Mouse (Mus musculus) small intestine, adult 10 weeks (tissue): ENCODE measurements around the gene Olfr411. TPM values are rescaled to one million over a fixed set of nuclear protein-coding genes. Genes with fewer than 3 reads are reported as not detected.

ENCODE experiments used
- polyA plus RNA-seq: library from polyadenylated mRNA; stranded (reverse); fragments of 350-450 nt; fragmentation: Illumina TruSeq; extraction: RNeasy Lipid Tissue Mini Kit (QIAGEN cat#74804); gene quantifications from one replicate; pipeline ENCODE4 v1.2.3, GENCODE M21; 2014; ENCODE audit warnings: low replicate concordance

Gene Olfr411
- not detected for polyA plus RNA-seq

DNA sequence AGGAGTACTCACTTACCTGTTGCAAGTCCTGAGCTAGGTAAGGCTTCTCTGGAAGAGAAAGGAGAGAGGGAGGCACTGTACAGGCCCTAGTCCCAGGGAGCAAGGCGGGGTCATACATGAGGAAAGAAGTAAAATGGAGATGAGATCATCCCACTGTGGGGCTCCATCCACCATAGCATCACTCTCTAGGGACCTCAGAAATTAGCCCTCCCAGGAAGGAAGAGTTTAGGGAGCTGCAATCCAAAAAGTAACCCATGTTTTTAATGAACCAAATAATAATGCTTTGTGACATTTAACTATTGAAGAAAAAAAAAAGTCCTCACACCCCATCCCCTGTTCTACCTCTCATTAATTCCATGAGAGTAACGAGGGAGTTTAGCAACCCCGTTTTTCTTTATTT is at the start of gene Olfr411:
TSS of gene Olfr411 (minus strand) at position 101 of the 400 bp plus-strand sequence.

DNA sequence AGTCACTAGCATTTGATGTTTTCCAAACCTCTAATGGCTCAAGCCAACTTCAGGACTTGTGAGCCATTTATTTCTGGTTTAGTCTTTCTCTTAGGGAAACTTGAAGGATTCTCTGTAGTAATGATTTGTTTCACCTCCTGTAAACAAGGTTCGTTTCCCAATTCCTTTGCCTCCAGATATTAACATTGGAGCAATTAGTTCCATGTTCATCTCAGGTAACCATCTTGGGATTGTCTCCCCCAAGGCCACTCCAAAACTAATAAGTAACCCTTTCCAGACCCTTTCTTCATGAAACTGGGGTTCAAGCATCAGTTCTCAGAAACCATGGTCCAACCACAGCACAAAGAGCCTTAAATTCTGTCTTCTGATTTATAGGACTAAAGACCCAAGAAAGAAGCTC is 9.3 kb upstream of the Olfr411 start, which contains the start of gene Olfr412:
TSS of gene Olfr412 (plus strand) at position 301 of the 400 bp plus-strand sequence.

DNA sequence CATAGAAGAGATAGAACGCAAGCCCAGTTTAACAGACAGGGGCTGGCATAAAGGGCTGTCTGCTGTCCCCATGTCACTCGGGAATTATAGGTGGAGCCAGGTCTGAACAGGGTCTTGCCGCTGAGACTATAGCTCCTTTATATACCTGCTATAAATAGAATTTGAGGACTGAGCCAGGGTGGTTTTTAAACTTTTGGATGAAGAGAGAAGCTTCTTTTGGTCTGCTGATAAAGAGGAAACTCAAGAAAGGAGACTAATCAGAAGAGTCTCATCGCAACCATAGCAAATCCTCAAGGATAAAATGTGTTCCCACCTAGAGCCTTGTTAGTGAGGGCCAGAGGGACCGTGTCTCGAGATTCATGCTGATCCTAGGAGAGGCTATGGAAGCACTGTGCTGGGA is 14.5 kb downstream of the Olfr411 start, which contains the start of gene Olfr410:
TSS of gene Olfr410 (minus strand) at position 101 of the 400 bp plus-strand sequence.

Other genes with a start within 250 kb of the Olfr411 start
- not detected for gene Olfr401, start 238.9 kb downstream of the Olfr411 start, polyA plus RNA-seq
- gene Olfr402, start 199.1 kb downstream of the Olfr411 start, polyA plus RNA-seq, result not detected
- gene Olfr403, start 166.4 kb downstream of the Olfr411 start, polyA plus RNA-seq, result not detected
- not detected for gene Olfr43, start 141.3 kb downstream of the Olfr411 start, polyA plus RNA-seq
- gene Olfr406, start 92.8 kb downstream of the Olfr411 start, polyA plus RNA-seq, result not detected
- gene Olfr59, start 68.9 kb downstream of the Olfr411 start, polyA plus RNA-seq, result not detected
- gene Olfr410, start 14.6 kb downstream of the Olfr411 start, polyA plus RNA-seq, result not detected
- gene Olfr412, start 9.4 kb upstream of the Olfr411 start, polyA plus RNA-seq, result not detected